Comparison of ENCODE assay signal across 21 mouse cellular contexts in the genomic region with DNA sequence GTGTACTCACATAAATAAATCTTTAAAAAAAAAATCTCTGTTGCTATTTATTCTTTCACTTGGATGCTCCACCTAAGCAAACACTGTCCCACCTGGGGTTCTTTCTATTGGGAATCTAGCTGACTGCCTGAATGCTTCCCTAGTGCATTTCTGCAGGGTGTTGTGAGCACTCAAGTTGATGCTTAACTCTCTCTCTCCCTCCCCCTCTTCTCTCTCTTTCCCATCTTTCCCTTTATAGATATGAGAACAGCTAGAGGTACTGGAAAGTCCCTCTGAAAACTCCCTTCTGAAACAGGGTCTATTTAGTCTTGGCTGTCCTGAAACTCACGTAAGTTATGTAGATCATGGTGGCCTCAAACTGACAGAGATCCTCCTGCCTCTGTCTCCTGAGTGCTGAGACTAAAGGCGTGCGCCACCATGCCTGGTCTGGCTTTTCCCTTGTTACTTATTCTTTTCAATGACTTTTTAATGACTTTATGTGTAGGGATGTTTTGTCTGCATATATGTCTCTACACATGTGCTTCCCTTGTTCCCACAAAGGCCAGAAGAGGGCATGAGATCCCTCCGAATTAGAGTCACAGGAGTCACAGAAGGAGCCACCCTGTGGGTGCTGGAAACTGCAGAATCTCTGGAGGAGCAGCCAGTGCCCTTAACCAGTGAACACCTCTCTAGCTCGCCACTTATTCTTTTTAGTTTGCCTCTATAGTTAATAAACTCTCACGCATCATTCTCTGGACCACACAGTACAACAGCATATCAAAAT. TPM values are rescaled to one million over a fixed set of nuclear protein-coding genes. Genes with fewer than 3 reads are reported as not detected.
DNase-seq lines count a peak whose midpoint lies in the region; ATAC-seq and TF ChIP-seq lines count a peak whose summit lies in the region.
"Had no signal": no experiment of that assay in that cellular context is flagged by ENCODE, and none has a peak within 500 bp of the region (broad histone marks: within the 10 kb centered on the region; RNA-seq: fewer than 3 reads in every experiment).

No protein-coding gene starts in this region.

- TF ChIP-seq EP300 in MEL (IDR thresholded peaks at IDR 0.05; ENCODE audit: low read depth in 1 of 2, low read length in 2 of 2): no peak

- peak; percentile 51 for TF ChIP-seq RAD21 in MEL (IDR thresholded peaks at IDR 0.05; ENCODE audit: low read depth, low read length)

- no peak for TF ChIP-seq POLR2A in MEL (IDR thresholded peaks at IDR 0.05; ENCODE audit: control insufficient read depth in 1 of 2, insufficient read depth in 1 of 2, low read depth in 1 of 2, low read length in 2 of 2, poor library complexity in 1 of 2)

- DNase-seq in midbrain, embryonic 14.5 days: peak; percentile 4
- DNase-seq in MEL (ENCODE audit: low read depth, low spot score): peak; percentile 47
- DNase-seq in induced T-regulatory cell, adult 2 months (ENCODE audit: low read depth): peak; percentile 28
- DNase-seq in cerebellum, adult 18-20 months: no peak
- no peak for DNase-seq in urinary bladder, postnatal 4 days (ENCODE audit: low spot score in 2 of 2)
- DNase-seq: adrenal gland, postnatal 10 days; cerebellum, postnatal 25 days; gastrocnemius, postnatal 10 days; kidney, adult 11 months had no signal

- H3K4me1 ChIP-seq in intestine, postnatal 0 days (replicated peaks; ENCODE audit: control insufficient read depth, insufficient read depth, low read length): no peaks in the 10 kb centered on the region
- peaks cover 4% of the 10 kb centered on the region; the same call in 1 of the 2 replicates for H3K4me1 ChIP-seq in intestine, embryonic 16.5 days (ENCODE audit: control insufficient read depth, insufficient read depth, low read length)
- H3K4me1 ChIP-seq in midbrain, embryonic 14.5 days (ENCODE audit: control insufficient read depth, insufficient read depth, low read length): no peaks in the 10 kb centered on the region
- H3K4me1 ChIP-seq in midbrain, embryonic 13.5 days (replicated peaks): peaks cover 5% of the 10 kb centered on the region
- peaks cover 12 to 15% of the 10 kb centered on the region in 2 experiments for H3K4me1 ChIP-seq in MEL (ENCODE audit: control insufficient read depth in 1 of 2, insufficient read depth in 2 of 2, low read length in 2 of 2)

- no peak overlapping the region for H3K9ac ChIP-seq in intestine, postnatal 0 days (ENCODE audit: low read depth, low read length)
- no peak overlapping the region for H3K9ac ChIP-seq in intestine, embryonic 16.5 days (ENCODE audit: low read depth, low read length)
- H3K9ac ChIP-seq in midbrain, embryonic 14.5 days (replicated peaks; ENCODE audit: low read length): no peak overlapping the region
- no peak overlapping the region for H3K9ac ChIP-seq in midbrain, embryonic 13.5 days (replicated peaks)
- H3K9ac ChIP-seq in MEL (ENCODE audit: control insufficient read depth, low read depth, low read length, poor library complexity, severe bottlenecking): no peak overlapping the region
- H3K9ac ChIP-seq: embryonic facial prominence, embryonic 13.5 days had no signal

- H3K79me2 ChIP-seq in MEL (ENCODE audit: control insufficient read depth, insufficient read depth, low read length, poor library complexity): no peaks in the 10 kb centered on the region

- H3K9me3 ChIP-seq in intestine, postnatal 0 days (ENCODE audit: control insufficient read depth): no peaks in the 10 kb centered on the region
- no peaks in the 10 kb centered on the region for H3K9me3 ChIP-seq in intestine, embryonic 16.5 days (ENCODE audit: control insufficient read depth, low read length)
- H3K9me3 ChIP-seq in midbrain, embryonic 14.5 days (ENCODE audit: control insufficient read depth, low read length): no peaks in the 10 kb centered on the region
- no peaks in the 10 kb centered on the region for H3K9me3 ChIP-seq in midbrain, embryonic 13.5 days
- no peaks in the 10 kb centered on the region for H3K9me3 ChIP-seq in MEL (replicated peaks; ENCODE audit: insufficient read depth, low read length)
- H3K9me3 ChIP-seq: embryonic facial prominence, embryonic 13.5 days; heart, embryonic 10.5 days had no signal

- H3K27ac ChIP-seq in intestine, postnatal 0 days (ENCODE audit: low read depth, low read length): no peak overlapping the region
- no peak overlapping the region for H3K27ac ChIP-seq in intestine, embryonic 16.5 days (ENCODE audit: low read length)
- H3K27ac ChIP-seq in midbrain, embryonic 14.5 days (replicated peaks; ENCODE audit: low read depth, low read length): no peak overlapping the region
- no peak overlapping the region for H3K27ac ChIP-seq in midbrain, embryonic 13.5 days
- H3K27ac ChIP-seq in MEL (ENCODE audit: control insufficient read depth, low read depth, low read length): no peak overlapping the region
- H3K27ac ChIP-seq: embryonic facial prominence, embryonic 13.5 days; heart, embryonic 10.5 days; macrophage had no signal

- H3K36me3 ChIP-seq in intestine, postnatal 0 days (ENCODE audit: control insufficient read depth, insufficient read depth): peaks cover 6% of the 10 kb centered on the region; the same call in 1 of the 2 replicates
- H3K36me3 ChIP-seq in intestine, embryonic 16.5 days (ENCODE audit: control insufficient read depth, insufficient read depth, low read length): no peaks in the 10 kb centered on the region
- peaks cover 10% of the 10 kb centered on the region; the same call in 1 of the 2 replicates for H3K36me3 ChIP-seq in midbrain, embryonic 14.5 days (ENCODE audit: control insufficient read depth, insufficient read depth, low read length)
- peaks cover 3% of the 10 kb centered on the region for H3K36me3 ChIP-seq in midbrain, embryonic 13.5 days
- peaks cover 0 to 21% of the 10 kb centered on the region in 2 experiments; a peak in 3 of 4 replicates for H3K36me3 ChIP-seq in MEL (ENCODE audit: control insufficient read depth in 1 of 2, insufficient read depth in 2 of 2, low read length in 2 of 2)

- WGBS in intestine, postnatal 0 days: 75% methylated on average over 6 of the region's 6 CpGs
- WGBS in intestine, embryonic 16.5 days: 74% methylated on average over 6 of the region's 6 CpGs
- 76% methylated on average over 6 of the region's 6 CpGs for WGBS in midbrain, embryonic 14.5 days
- 74% methylated on average over 6 of the region's 6 CpGs for WGBS in midbrain, embryonic 13.5 days

- H3K4me3 ChIP-seq in intestine, postnatal 0 days (ENCODE audit: low read depth, low read length): no peak overlapping the region
- H3K4me3 ChIP-seq in intestine, embryonic 16.5 days (ENCODE audit: low read length): no peak overlapping the region
- no peak overlapping the region for H3K4me3 ChIP-seq in midbrain, embryonic 14.5 days (replicated peaks; ENCODE audit: low read depth, low read length)
- no peak overlapping the region for H3K4me3 ChIP-seq in midbrain, embryonic 13.5 days (replicated peaks)
- H3K4me3 ChIP-seq in MEL (ENCODE audit: control insufficient read depth in 1 of 2, insufficient read depth in 1 of 2, low read depth in 2 of 2, low read length in 2 of 2): no peak overlapping the region
- H3K4me3 ChIP-seq: embryonic facial prominence, embryonic 13.5 days; heart, embryonic 10.5 days had no signal

- peak; percentile 38; the same call in 1 of the 2 replicates for TF ChIP-seq CTCF in intestine, postnatal 0 days (IDR thresholded peaks at IDR 0.05; ENCODE audit: low read depth)
- peak; percentile 23 to 56 (median 40); a peak in 5 of 6 replicates for TF ChIP-seq CTCF in MEL (IDR thresholded peaks at IDR 0.05 in 2 of 3, conservative IDR thresholded peaks at IDR 0.05 in 1 of 3; ENCODE audit: control insufficient read depth in 1 of 3, insufficient read depth in 1 of 3, low read depth in 2 of 3, low read length in 3 of 3, poor library complexity in 1 of 3, severe bottlenecking in 1 of 3)

- ATAC-seq in intestine, postnatal 0 days: no peak
- ATAC-seq in intestine, embryonic 16.5 days: no peak
- ATAC-seq in midbrain, embryonic 14.5 days (ENCODE audit: low FRiP score, low TSS enrichment): no peak
- no peak for ATAC-seq in midbrain, embryonic 13.5 days

- no peak overlapping the region for H3K4me2 ChIP-seq in intestine, postnatal 0 days (replicated peaks; ENCODE audit: low read depth)
- H3K4me2 ChIP-seq in intestine, embryonic 16.5 days (ENCODE audit: low read depth, low read length): no peak overlapping the region
- no peak overlapping the region for H3K4me2 ChIP-seq in midbrain, embryonic 14.5 days (ENCODE audit: low read length)
- H3K4me2 ChIP-seq in midbrain, embryonic 13.5 days (replicated peaks): no peak overlapping the region
- H3K4me2 ChIP-seq: embryonic facial prominence, embryonic 13.5 days had no signal

- H3K27me3 ChIP-seq in intestine, postnatal 0 days (replicated peaks; ENCODE audit: control insufficient read depth, insufficient read depth, low read length): no peaks in the 10 kb centered on the region
- H3K27me3 ChIP-seq in intestine, embryonic 16.5 days (replicated peaks; ENCODE audit: control insufficient read depth, insufficient read depth, low read length): no peaks in the 10 kb centered on the region
- no peaks in the 10 kb centered on the region for H3K27me3 ChIP-seq in midbrain, embryonic 14.5 days (ENCODE audit: control insufficient read depth, insufficient read depth, low read length)
- no peaks in the 10 kb centered on the region for H3K27me3 ChIP-seq in midbrain, embryonic 13.5 days
- no peaks in the 10 kb centered on the region for H3K27me3 ChIP-seq in MEL (ENCODE audit: control insufficient read depth in 1 of 2, insufficient read depth in 2 of 2, low read length in 2 of 2)
- H3K27me3 ChIP-seq: embryonic facial prominence, embryonic 13.5 days had no signal

RNA-seq across cellular contexts. Expression of a gene that starts 8.0 kb away (rescaled TPM):
- not detected in 2 replicates for polyA plus RNA-seq in intestine, postnatal 0 days (2015; fragmentation: Nextera tagmentation; extraction: Ambion mirVana)
- polyA plus RNA-seq in intestine, embryonic 16.5 days (2015; fragmentation: Nextera tagmentation; extraction: Ambion mirVana): not detected in 2 replicates
- polyA plus RNA-seq in midbrain, embryonic 14.5 days (2014; fragmentation: Nextera tagmentation; extraction: Ambion mirVana): not detected in 2 replicates
- polyA plus RNA-seq in midbrain, embryonic 13.5 days (2015; fragmentation: Nextera tagmentation; extraction: Ambion mirVana): not detected in 2 replicates
- not detected in 2 replicates for total RNA-seq in MEL (2012; rRNA removed)
- under 1 TPM in 1 of 2 experiments, not detected in 1; 0.11 TPM for polyA plus RNA-seq in MEL (2012; ENCODE audit: insufficient read depth in 1 of 2, insufficient read length in 2 of 2, low read depth in 1 of 2, low replicate concordance in 2 of 2, missing spikeins in 1 of 2)
- total RNA-seq: adrenal gland, postnatal 10 days; gastrocnemius, postnatal 10 days; hematopoietic stem cell, adult 5-6 weeks; left cerebral cortex, adult 18-20 months; neutrophil, adult 5-6 weeks had no signal
- polyA plus RNA-seq: forebrain, embryonic 11.5 days; heart, embryonic 10.5 days; large intestine, adult 2 months; limb, embryonic 14.5 days; macrophage had no signal

RNA-seq across cellular contexts. Expression of a gene that starts 9.2 kb away (rescaled TPM):
- polyA plus RNA-seq in intestine, postnatal 0 days (2015; fragmentation: Nextera tagmentation; extraction: Ambion mirVana): not detected in 2 replicates
- polyA plus RNA-seq in intestine, embryonic 16.5 days (2015; fragmentation: Nextera tagmentation; extraction: Ambion mirVana): 0.32 TPM in 1 of 2 replicates, not detected in the other
- polyA plus RNA-seq in midbrain, embryonic 14.5 days (2014; fragmentation: Nextera tagmentation; extraction: Ambion mirVana): not detected in 2 replicates
- polyA plus RNA-seq in midbrain, embryonic 13.5 days (2015; fragmentation: Nextera tagmentation; extraction: Ambion mirVana): 0.46 and 0.58 TPM in 2 replicates
- not detected in 2 replicates for total RNA-seq in MEL (2012; rRNA removed)
- polyA plus RNA-seq in MEL (2012; ENCODE audit: insufficient read depth in 1 of 2, insufficient read length in 2 of 2, low read depth in 1 of 2, low replicate concordance in 2 of 2, missing spikeins in 1 of 2): not detected
- total RNA-seq: adrenal gland, postnatal 10 days; gastrocnemius, postnatal 10 days; hematopoietic stem cell, adult 5-6 weeks; left cerebral cortex, adult 18-20 months; neutrophil, adult 5-6 weeks had no signal
- polyA plus RNA-seq: embryonic facial prominence, embryonic 13.5 days; forebrain, embryonic 11.5 days; large intestine, adult 2 months; limb, embryonic 14.5 days; macrophage had no signal

RNA-seq across cellular contexts. Expression of a gene that starts 9.2 kb away (rescaled TPM):
- polyA plus RNA-seq in intestine, postnatal 0 days (2015; fragmentation: Nextera tagmentation; extraction: Ambion mirVana): not detected in 2 replicates
- not detected in 2 replicates for polyA plus RNA-seq in intestine, embryonic 16.5 days (2015; fragmentation: Nextera tagmentation; extraction: Ambion mirVana)
- polyA plus RNA-seq in midbrain, embryonic 14.5 days (2014; fragmentation: Nextera tagmentation; extraction: Ambion mirVana): 0.15 TPM in 1 of 2 replicates, not detected in the other
- 0.17 TPM in 2 replicates for polyA plus RNA-seq in midbrain, embryonic 13.5 days (2015; fragmentation: Nextera tagmentation; extraction: Ambion mirVana)
- total RNA-seq in MEL (2012; rRNA removed): not detected in 2 replicates
- polyA plus RNA-seq in MEL (2012; ENCODE audit: insufficient read depth in 1 of 2, insufficient read length in 2 of 2, low read depth in 1 of 2, low replicate concordance in 2 of 2, missing spikeins in 1 of 2): not detected
- total RNA-seq: adrenal gland, postnatal 10 days; gastrocnemius, postnatal 10 days; hematopoietic stem cell, adult 5-6 weeks; left cerebral cortex, adult 18-20 months; neutrophil, adult 5-6 weeks had no signal
- polyA plus RNA-seq: embryonic facial prominence, embryonic 13.5 days; forebrain, embryonic 11.5 days; heart, embryonic 10.5 days; large intestine, adult 2 months; limb, embryonic 14.5 days; macrophage had no signal

RNA-seq across cellular contexts. Expression of a gene that starts 9.9 kb away (rescaled TPM):
- 35.2 and 39.6 TPM in 2 replicates for polyA plus RNA-seq in intestine, postnatal 0 days (2015; fragmentation: Nextera tagmentation; extraction: Ambion mirVana)
- 75.0 and 81.5 TPM in 2 replicates for polyA plus RNA-seq in intestine, embryonic 16.5 days (2015; fragmentation: Nextera tagmentation; extraction: Ambion mirVana)
- 88.2 and 88.6 TPM in 2 replicates for polyA plus RNA-seq in midbrain, embryonic 14.5 days (2014; fragmentation: Nextera tagmentation; extraction: Ambion mirVana)
- 112 and 124 TPM in 2 replicates for polyA plus RNA-seq in midbrain, embryonic 13.5 days (2015; fragmentation: Nextera tagmentation; extraction: Ambion mirVana)
- 86.2 and 90.0 TPM in 2 replicates for total RNA-seq in MEL (2012; rRNA removed)
- polyA plus RNA-seq in MEL (2012; ENCODE audit: insufficient read depth in 1 of 2, insufficient read length in 2 of 2, low read depth in 1 of 2, low replicate concordance in 2 of 2, missing spikeins in 1 of 2): 100 to 1,000 TPM in 1 of 2 experiments, not detected in 1; 114 TPM

RNA-seq across cellular contexts. Expression of a gene that starts 10.2 kb away (rescaled TPM):
- polyA plus RNA-seq in intestine, postnatal 0 days (2015; fragmentation: Nextera tagmentation; extraction: Ambion mirVana): 5.3 and 6.1 TPM in 2 replicates
- polyA plus RNA-seq in intestine, embryonic 16.5 days (2015; fragmentation: Nextera tagmentation; extraction: Ambion mirVana): 10.7 and 13.2 TPM in 2 replicates
- 10.1 and 15.1 TPM in 2 replicates for polyA plus RNA-seq in midbrain, embryonic 14.5 days (2014; fragmentation: Nextera tagmentation; extraction: Ambion mirVana)
- 10.8 and 11.9 TPM in 2 replicates for polyA plus RNA-seq in midbrain, embryonic 13.5 days (2015; fragmentation: Nextera tagmentation; extraction: Ambion mirVana)
- 5.1 and 6.5 TPM in 2 replicates for total RNA-seq in MEL (2012; rRNA removed)
- 10 to 100 TPM in 1 of 2 experiments, not detected in 1; 13.7 TPM for polyA plus RNA-seq in MEL (2012; ENCODE audit: insufficient read depth in 1 of 2, insufficient read length in 2 of 2, low read depth in 1 of 2, low replicate concordance in 2 of 2, missing spikeins in 1 of 2)

Comparison
In these comparisons a context has a peak if more than half of its experiments do, and no peak if none do; other contexts are left out.
1. DNase-seq: peak in midbrain, embryonic 14.5 days (single experiment), MEL (single experiment) and induced T-regulatory cell, adult 2 months (single experiment); none in cerebellum, adult 18-20 months (0 of 2) and urinary bladder, postnatal 4 days (0 of 2).